Mouse (Mus musculus): ENCODE results near the gene Os9.

- no peak for TF ChIP-seq CTCF (IDR thresholded peaks at IDR 0.05; ENCODE audit: extremely low read depth, insufficient read length, insufficient replicate concordance, low read depth, low read length)
- no peak; the same call in 1 of the 2 replicates for TF ChIP-seq POLR2A (IDR thresholded peaks at IDR 0.05; ENCODE audit: low read depth, low read length)
Observed at GRCm38 (mm10) chr10:127080901-127081780, 39.8 kb downstream of the Os9 start.
